Mouse (Mus musculus): ENCODE results near the gene Fam168b. TPM values are rescaled to one million over a fixed set of nuclear protein-coding genes. Genes with fewer than 3 reads are reported as not detected.

Fam168b gene
- polyA plus RNA-seq (2012; rRNA removed; ENCODE audit: low replicate concordance): 176 and 213 TPM in 2 replicates

DNA sequence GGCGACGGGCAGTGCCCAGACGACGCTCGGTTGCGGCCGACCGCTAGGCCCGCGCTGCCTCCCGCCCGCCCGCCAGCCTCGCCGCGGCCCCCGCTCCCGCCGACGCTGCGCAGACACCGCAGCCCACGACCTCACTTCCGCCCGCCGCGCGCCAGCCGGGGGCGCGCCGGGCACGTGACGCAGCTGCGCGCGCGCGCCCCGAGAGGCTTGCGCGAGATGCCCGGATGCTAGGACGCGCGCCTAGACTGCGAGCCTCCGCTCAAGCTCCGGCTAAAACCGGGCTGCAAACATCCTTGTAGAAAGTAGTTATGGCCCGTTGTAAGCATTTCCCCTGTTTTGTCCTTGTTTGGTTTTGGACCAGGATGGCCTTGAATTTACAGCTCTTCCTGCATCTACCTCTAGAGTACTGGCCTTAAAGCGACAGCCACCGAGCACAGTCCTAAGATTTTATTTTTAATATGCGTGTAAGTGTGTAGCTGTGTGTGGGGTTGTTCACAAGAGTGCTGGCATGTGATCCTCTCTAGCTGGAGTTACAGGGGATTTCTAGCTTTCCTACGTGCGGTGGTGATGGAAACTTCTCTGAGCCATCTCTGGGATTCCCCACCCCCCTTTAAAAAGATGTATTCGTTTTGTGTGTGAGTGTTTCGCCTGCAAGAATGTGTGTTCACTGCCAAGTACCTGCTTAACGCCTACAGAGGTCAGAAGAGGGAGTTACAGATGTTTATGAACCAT lies at the start of gene Fam168b:
Fam168b (minus strand) TSS at position 179 of the 732 bp plus-strand sequence.

DNA sequence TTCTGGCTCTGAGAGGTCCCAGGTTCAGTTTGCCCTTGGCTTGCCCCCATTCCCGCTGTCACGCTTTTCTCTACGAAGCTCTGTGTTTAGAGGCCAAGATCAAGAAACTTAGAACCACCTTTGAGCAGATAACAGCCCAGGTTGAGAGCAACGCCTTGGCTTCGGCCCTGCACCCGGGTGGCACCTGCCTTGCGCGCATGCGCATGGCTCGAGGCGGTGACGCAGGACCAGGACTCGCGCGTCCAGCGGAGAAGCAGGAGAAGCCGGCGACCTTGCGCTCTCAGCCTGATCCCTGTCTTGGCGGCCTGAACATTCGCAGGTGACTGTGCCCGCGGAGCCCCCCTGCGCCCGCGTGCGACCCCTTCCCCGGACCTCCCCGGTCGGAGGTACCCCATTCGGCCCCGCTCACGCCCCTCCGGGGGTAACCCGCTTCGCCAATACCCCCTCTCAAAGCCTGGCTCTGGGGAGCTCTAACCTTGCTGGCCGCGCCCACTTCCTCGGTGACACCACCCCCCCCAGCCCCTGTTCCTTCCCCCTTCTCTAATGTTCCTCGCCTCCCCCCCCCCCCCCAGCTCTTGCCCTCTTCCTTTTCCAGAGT lies 7.0 kb upstream of the Fam168b start, which contains the start of gene Plekhb2:
Plekhb2 (plus strand) TSS at position 232 of the 598 bp plus-strand sequence.

Other genes with a start within 250 kb of the Fam168b start
- 120 and 145 TPM in 2 replicates for gene Plekhb2, start 6.9 kb upstream of the Fam168b start, polyA plus RNA-seq (2012; rRNA removed; ENCODE audit: low replicate concordance)